Mouse (Mus musculus) cerebellum, adult 2 months (tissue): ENCODE data around the gene Tstd1. TPM values are rescaled to one million over a fixed set of nuclear protein-coding genes. Genes with fewer than 3 reads are reported as not detected.

Experiments used
- DNase-seq, 2 experiments: peaks; one replicate each; pipeline ENCODE4 v3.0.0; 2021
- H3K27ac ChIP-seq: fragments of 200-500 bp; 2 replicates; pipeline ENCODE4 v1.5.1; 2012; ENCODE audit warnings: low read length, control low read depth, inconsistent platforms; ENCODE audit not compliant: insufficient read depth
- H3K27me3 ChIP-seq: fragments of 200-500 bp; 2 replicates; pipeline ENCODE4 v1.6.1; 2012; ENCODE audit warnings: inconsistent platforms, mild to moderate bottlenecking, low read length, moderate library complexity; ENCODE audit not compliant: control insufficient read depth, insufficient read depth
- H3K4me1 ChIP-seq: fragments of 200-500 bp; 2 replicates; pipeline ENCODE4 v1.6.1; 2011; ENCODE audit warnings: low read length; ENCODE audit not compliant: control insufficient read depth, insufficient read depth
- H3K4me3 ChIP-seq: fragments of 200-500 bp; replicated peaks from 2 replicates; pipeline ENCODE3; 2011; ENCODE audit warnings: mild to moderate bottlenecking, low read depth, low read length, control low read depth; ENCODE audit not compliant: insufficient read depth
- CTCF ChIP-seq: fragments of 200-500 bp; IDR thresholded peaks from 2 replicates; pipeline ENCODE4 v1.5.1; 2011; ENCODE audit warnings: low read depth, mild to moderate bottlenecking, control low read depth, low read length, moderate library complexity, borderline replicate concordance; ENCODE audit not compliant: insufficient read depth
- POLR2A ChIP-seq: fragments of 200-500 bp; IDR thresholded peaks from 2 replicates; pipeline ENCODE4 v1.6.1; 2011; ENCODE audit warnings: low read length, control low read depth, borderline replicate concordance; ENCODE audit not compliant: insufficient read depth
- WGBS: fragments of 180-500 bp; shearing (Covaris S2); methylation state at CpG from one replicate; pipeline ENCODE4 v1.1.7; 2018; 5-methylcytosine and 5-hydroxymethylcytosine counted together
- polyA plus RNA-seq: library from polyadenylated mRNA; depleted of rRNA; stranded (reverse); fragments of >200 nt; gene quantifications from 2 replicates; pipeline ENCODE4 v1.2.3, GENCODE M21; 2012

Gene Tstd1
- polyA plus RNA-seq, 1 experiment, result 2.2 TPM

DNA sequence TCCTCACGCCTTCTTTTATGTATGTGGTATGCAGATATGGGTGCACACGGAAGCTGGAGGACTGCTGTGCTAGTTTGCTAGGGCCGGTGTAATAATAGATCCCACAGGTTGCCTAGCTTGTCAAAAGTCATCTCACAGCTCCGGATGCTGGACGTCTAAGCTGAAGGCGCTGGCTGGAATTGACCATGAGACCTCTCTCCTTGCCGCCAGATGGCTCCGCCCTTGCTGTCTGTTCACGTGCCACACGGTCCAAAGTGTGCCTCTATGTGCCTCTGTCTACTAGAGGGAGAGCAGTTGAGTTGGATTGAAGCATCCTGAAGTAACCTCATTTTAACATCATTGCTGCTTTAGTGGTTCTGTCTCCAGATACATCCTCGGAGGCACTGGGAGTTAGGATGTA, 31.4 kb downstream of the Tstd1 start:
- H3K27ac ChIP-seq, result no peak overlapping the region
- no peak for TF ChIP-seq CTCF
- TF ChIP-seq POLR2A, result no peak
- no peak for DNase-seq
- H3K4me1 ChIP-seq, result no peaks in the 10 kb centered on the region
- no peaks in the 10 kb centered on the region for H3K27me3 ChIP-seq
- H3K4me3 ChIP-seq, result no peak overlapping the region
- WGBS, result 74% methylated on average over 11 of the region's 11 CpGs

DNA sequence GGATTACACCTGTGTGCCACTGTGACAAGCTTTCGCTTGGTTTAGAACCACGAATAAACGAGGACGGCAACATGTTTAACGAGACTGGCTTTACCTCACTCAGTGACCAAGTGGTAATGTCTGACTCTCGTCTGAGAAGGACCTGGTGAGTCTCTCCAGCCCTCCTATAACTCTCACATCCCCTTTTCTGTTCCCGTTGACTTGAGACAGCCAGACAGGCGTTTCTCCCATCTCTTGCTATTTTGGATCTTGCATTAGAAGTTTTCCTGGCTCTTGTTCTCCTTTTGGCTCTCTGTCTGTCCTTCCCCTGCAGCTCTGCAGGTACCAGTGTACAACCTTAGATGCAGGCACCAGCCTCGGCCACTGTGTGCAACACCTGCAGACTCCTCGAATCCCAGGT, 32.3 kb downstream of the Tstd1 start:
- Histone ChIP-seq H3K27me3 (no peaks in the 10 kb centered on the region), H3K4me3 (no peak overlapping the region), H3K4me1 (no peaks in the 10 kb centered on the region), H3K27ac (no peak overlapping the region)
- 87% methylated on average over 10 of the region's 10 CpGs for WGBS
- TF ChIP-seq POLR2A (no peak), CTCF (no peak)
- DNase-seq, result no peak

DNA sequence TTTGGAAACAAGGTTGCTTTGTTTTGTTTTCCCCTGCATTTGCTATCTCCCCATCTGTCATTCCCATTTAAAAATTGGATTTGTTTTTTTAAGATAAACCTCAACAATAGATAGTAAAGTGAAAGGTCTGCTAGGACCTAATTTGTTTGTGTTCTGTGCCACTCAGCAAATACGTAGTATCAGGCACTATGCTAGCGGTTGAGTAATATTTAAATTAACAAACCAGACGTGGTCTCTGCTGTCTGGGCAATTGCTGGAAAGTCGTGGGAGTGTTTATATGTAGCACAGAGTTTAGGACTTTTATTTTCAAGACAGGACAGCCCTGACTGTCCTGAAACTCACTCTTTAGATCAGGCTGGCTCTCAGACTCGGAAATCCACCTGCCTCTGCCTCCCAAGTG, 33.9 kb downstream of the Tstd1 start:
- DNase-seq, result no peak
- TF ChIP-seq POLR2A (no peak), CTCF (no peak)
- H3K4me1 ChIP-seq, result no peaks in the 10 kb centered on the region
- WGBS, result 76% methylated on average over 5 of the region's 5 CpGs
- H3K27ac ChIP-seq, result no peak overlapping the region
- no peaks in the 10 kb centered on the region for H3K27me3 ChIP-seq
- no peak overlapping the region for H3K4me3 ChIP-seq

DNA sequence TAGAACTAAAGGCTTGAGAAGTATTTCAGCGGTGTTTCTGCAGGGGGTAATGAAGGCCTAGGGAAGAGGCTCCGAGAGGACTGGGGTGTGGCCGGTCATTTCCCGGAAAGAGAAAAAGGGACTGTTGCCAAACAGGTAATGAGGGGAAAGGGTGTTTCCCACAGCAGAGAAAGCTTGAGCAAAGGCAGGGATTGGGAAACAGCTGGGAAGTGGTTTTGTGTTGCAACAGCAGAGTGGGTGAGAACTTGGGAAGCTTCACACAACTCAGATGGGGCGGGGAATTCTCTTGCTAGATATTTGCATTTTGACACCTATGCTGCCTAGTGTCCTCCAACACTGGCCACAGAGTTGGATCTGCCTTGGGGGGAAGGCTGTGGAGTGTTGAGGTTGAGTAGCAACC, 34.3 kb downstream of the Tstd1 start:
- Histone ChIP-seq H3K27ac (no peak overlapping the region), H3K4me3 (no peak overlapping the region), H3K4me1 (no peaks in the 10 kb centered on the region), H3K27me3 (no peaks in the 10 kb centered on the region)
- WGBS, result 79% methylated on average over 5 of the region's 5 CpGs
- DNase-seq, result no peak
- TF ChIP-seq POLR2A, result no peak
- TF ChIP-seq CTCF, result no peak

DNA sequence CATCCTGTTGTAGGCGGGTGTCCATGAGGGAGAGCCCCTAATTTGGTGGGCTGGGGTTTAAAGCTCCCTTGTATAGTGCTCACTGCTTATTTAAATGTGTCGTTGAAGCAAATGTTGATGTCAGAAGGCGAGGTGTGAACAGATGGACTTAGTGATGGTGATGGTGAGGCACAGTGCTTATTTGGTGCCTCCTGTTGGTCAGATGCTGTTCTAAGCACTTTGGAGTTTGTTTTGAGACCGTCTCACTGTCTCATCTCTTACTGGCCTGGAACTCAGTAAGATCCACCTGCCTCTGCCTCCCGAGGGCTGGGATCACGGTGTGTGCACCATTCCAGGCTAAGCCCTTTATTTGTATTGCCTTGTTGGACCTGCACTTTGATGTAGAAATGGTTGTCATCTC, 36.3 kb downstream of the Tstd1 start:
- TF ChIP-seq CTCF (no peak), POLR2A (no peak)
- Histone ChIP-seq H3K4me3 (no peak overlapping the region), H3K27me3 (no peaks in the 10 kb centered on the region), H3K4me1 (no peaks in the 10 kb centered on the region), H3K27ac (no peak overlapping the region)
- no peak for DNase-seq
- WGBS, result 84% methylated on average over 6 of the region's 6 CpGs

DNA sequence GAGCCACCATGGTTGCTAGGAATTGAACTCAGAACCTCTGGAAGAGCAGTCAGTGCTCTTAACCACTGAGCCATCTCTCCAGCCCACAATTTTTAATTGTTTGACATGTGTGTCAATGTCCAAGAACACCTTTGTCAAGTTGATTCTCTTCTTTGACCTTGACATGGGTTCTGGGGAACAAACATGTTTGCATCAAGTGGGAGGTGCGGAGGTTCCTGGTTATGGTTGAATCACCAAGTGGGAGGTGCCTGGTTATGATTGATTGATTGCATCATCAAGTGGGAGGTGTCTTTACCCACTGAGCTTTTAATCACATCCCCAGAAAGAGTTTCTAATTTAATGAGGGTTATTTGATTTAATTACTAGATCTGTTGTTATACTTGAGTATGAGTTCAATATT, 38.9 kb downstream of the Tstd1 start:
- TF ChIP-seq CTCF, result no peak
- no peak for TF ChIP-seq POLR2A
- no peak for DNase-seq
- 98% methylated on average over 1 of the region's 1 CpGs for WGBS
- no peaks in the 10 kb centered on the region for H3K27me3 ChIP-seq
- no peak overlapping the region for H3K27ac ChIP-seq
- no peak overlapping the region for H3K4me3 ChIP-seq
- no peaks in the 10 kb centered on the region for H3K4me1 ChIP-seq

DNA sequence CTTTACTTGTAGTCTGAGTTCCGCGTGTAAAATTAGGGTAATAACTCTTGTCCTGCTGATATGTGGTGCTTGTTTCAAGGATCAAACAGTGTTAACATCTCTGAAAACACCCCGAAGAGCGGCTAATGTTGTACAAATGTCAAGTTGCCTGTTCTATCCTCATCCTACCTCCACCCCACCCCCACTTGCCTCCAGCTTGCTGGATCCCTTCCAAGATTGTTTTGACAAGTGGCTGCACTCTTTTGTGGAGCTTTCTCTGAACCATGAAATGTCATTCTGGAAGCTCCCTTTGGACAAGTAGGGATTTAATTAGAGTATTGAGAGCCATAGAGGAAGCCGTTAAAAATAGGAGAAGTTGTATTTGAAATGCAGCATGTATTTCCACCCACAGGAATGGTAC, 41.1 kb downstream of the Tstd1 start:
- H3K4me1 ChIP-seq, result no peaks in the 10 kb centered on the region
- TF ChIP-seq POLR2A (no peak), CTCF (no peak)
- no peak for DNase-seq
- no peaks in the 10 kb centered on the region for H3K27me3 ChIP-seq
- no peak overlapping the region for H3K4me3 ChIP-seq
- 16% methylated on average over 5 of the region's 5 CpGs for WGBS
- H3K27ac ChIP-seq, result no peak overlapping the region

DNA sequence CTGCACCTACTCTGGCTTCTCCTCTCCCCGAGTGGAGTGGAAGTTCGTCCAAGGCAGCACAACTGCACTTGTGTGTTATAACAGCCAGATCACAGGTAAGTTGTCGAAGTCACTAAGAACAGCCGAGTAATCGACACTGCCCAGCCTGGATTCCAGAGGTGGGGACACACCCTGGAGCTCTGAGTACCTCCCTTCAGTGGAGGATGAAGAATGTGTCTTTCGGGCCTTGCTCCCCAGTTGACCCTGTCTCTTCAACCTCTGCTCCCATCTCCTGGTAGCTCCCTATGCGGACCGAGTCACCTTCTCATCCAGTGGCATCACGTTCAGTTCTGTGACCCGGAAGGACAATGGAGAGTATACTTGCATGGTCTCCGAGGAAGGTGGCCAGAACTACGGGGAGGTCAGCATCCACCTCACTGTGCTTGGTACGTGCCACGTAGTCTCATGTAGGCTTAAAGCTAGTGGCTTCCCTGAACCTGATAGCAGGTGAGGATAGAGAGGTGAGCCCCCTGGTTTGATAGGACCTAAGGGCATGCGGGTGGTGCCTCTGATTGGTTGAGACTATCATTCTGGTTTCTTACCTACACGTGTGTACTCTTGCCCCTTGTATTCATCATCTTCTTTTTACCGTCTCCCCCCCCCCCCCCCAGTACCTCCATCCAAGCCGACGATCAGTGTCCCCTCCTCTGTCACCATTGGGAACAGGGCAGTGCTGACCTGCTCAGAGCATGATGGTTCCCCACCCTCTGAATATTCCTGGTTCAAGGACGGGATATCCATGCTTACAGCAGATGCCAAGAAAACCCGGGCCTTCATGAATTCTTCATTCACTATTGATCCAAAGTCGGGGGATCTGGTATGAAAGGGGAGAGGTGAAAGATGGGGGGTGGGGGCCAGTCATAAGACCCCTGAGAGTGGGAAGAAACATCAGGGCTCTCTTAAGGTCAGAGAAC, 42.2 kb downstream of the Tstd1 start:
- TF ChIP-seq CTCF, result no peak
- no peak overlapping the region for H3K4me3 ChIP-seq
- no peaks in the 10 kb centered on the region for H3K27me3 ChIP-seq
- DNase-seq, result no peak
- H3K4me1 ChIP-seq, result no peaks in the 10 kb centered on the region
- WGBS, result 90% methylated on average over 22 of the region's 22 CpGs
- H3K27ac ChIP-seq, result no peak overlapping the region
